Mouse (Mus musculus) small intestine, adult 2 months (tissue): ENCODE results near the gene Psmb1. TPM values are rescaled to one million over a fixed set of nuclear protein-coding genes. Genes with fewer than 3 reads are reported as not detected.

ENCODE experiments used
- H3K27ac ChIP-seq: fragments of 200-500 bp; 2 replicates; pipeline ENCODE4 v1.5.1; 2012; ENCODE audit warnings: low read depth, low read length, control low read depth, inconsistent platforms; ENCODE audit not compliant: insufficient read depth
- H3K27me3 ChIP-seq: fragments of 200-500 bp; 2 replicates; pipeline ENCODE4 v1.6.1; 2012; ENCODE audit warnings: mild to moderate bottlenecking, moderate library complexity, low read length, inconsistent platforms; ENCODE audit not compliant: control insufficient read depth, insufficient read depth
- H3K36me3 ChIP-seq: fragments of 200-500 bp; 2 replicates; pipeline ENCODE4 v1.6.1; 2012; ENCODE audit warnings: mild to moderate bottlenecking, low read length, control low read depth, inconsistent platforms; ENCODE audit not compliant: control insufficient read depth, insufficient read depth
- H3K4me1 ChIP-seq: fragments of 200-500 bp; 2 replicates; pipeline ENCODE4 v1.6.1; 2012; ENCODE audit warnings: low read length, inconsistent platforms, mixed read lengths; ENCODE audit not compliant: control insufficient read depth, insufficient read depth, insufficient read length
- H3K4me3 ChIP-seq: fragments of 200-500 bp; 2 replicates; pipeline ENCODE4 v1.5.1; 2012; ENCODE audit warnings: low read depth, mild to moderate bottlenecking, control low read depth, inconsistent platforms, low read length, moderate library complexity
- CTCF ChIP-seq: fragments of 200-500 bp; IDR thresholded peaks from 2 replicates; pipeline ENCODE4 v1.5.1; 2012; ENCODE audit warnings: low read depth, mild to moderate bottlenecking, control low read depth, inconsistent platforms, low read length, moderate library complexity, mixed read lengths; ENCODE audit not compliant: insufficient replicate concordance, insufficient read length; ENCODE audit errors: extremely low read depth
- POLR2A ChIP-seq: fragments of 200-500 bp; IDR thresholded peaks from 2 replicates; pipeline ENCODE4 v1.6.1; 2012; ENCODE audit warnings: low read depth, mild to moderate bottlenecking, control low read depth, inconsistent platforms, low read length, moderate library complexity
- WGBS: fragments of 180-500 bp; shearing (Covaris S2); methylation state at CpG from one replicate; pipeline ENCODE4 v1.1.7; 2018; 5-methylcytosine and 5-hydroxymethylcytosine counted together
- polyA plus RNA-seq: library from polyadenylated mRNA; depleted of rRNA; stranded (reverse); fragments of >200 nt; gene quantifications from 2 replicates; pipeline ENCODE4 v1.2.3, GENCODE M21; 2012; rRNA removed

The Psmb1 gene
- polyA plus RNA-seq, 1 experiment, result 54.2 TPM

DNA sequence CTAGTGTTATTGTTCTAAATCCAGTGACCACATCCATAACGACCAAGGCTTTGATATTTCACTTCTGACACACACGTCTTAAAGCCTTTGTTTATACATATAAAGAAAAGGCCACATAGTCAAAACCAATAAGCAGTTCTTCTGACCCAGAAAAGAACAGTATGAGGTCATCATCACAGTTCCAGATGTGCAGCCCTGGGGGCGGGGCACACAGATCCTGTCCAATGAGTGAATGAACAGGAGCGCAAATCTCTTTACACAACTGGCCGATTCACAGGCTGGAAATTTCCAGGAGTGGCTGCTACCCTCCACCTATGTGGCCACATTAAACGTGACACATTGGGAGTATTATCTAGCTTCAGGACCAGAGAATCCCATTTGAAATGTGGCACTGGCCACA is 70.1 kb downstream of the Psmb1 start:
- Histone ChIP-seq H3K4me1 (no peaks in the 10 kb centered on the region), H3K36me3 (peaks cover 47% of the 10 kb centered on the region), H3K27me3 (no peaks in the 10 kb centered on the region), H3K4me3 (no peak overlapping the region), H3K27ac (no peak overlapping the region)
- 79% methylated on average over 6 of the region's 6 CpGs for WGBS
- TF ChIP-seq POLR2A (no peak), CTCF (no peak)

DNA sequence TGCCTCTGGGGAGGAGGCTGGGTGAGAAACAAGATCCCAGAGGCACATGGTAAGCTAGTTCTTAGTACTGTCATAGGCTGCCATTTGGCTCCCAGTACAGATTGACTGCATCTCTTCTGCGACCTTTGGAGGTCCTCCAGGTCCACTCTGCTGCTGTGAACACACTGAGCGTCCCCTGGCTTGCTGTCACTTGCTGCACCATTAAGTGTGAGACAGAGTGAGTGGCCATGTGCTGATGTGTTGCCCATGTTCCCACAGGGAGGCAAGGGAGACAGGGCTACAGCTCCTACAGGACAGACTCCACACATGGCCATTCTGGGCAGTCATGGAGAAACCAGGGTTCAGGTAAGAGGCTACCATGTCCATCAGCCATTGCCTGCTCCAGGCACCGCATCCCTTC is 73.6 kb downstream of the Psmb1 start:
- TF ChIP-seq CTCF (no peak), POLR2A (no peak)
- Histone ChIP-seq H3K27me3 (no peaks in the 10 kb centered on the region), H3K27ac (no peak overlapping the region), H3K4me3 (no peak overlapping the region), H3K4me1 (no peaks in the 10 kb centered on the region), H3K36me3 (peaks cover 60% of the 10 kb centered on the region)
- 93% methylated on average over 3 of the region's 3 CpGs for WGBS

Other genes starting within 250 kb of the Psmb1 start
- gene Dll1, start 122.9 kb downstream of the Psmb1 start, polyA plus RNA-seq, result 22.4 and 52.5 TPM in 2 replicates
- 5.3 and 7.6 TPM in 2 replicates for gene Fam120b, start 103.5 kb downstream of the Psmb1 start, polyA plus RNA-seq
- gene Tbp, start 137 bp upstream of the Psmb1 start, polyA plus RNA-seq, result 12.6 and 28.4 TPM in 2 replicates
- gene Pdcd2, start 27.6 kb upstream of the Psmb1 start, polyA plus RNA-seq, result 20.2 and 35.3 TPM in 2 replicates
- 2.1 and 3.0 TPM in 2 replicates for gene Prdm9, start 64.6 kb upstream of the Psmb1 start, polyA plus RNA-seq
- 4.8 and 15.6 TPM in 2 replicates for gene Chd1, start 205.2 kb upstream of the Psmb1 start, polyA plus RNA-seq